Mouse (Mus musculus): ENCODE measurements around the gene Ifne. TPM values are rescaled to one million over a fixed set of nuclear protein-coding genes. Genes with fewer than 3 reads are reported as not detected.

Ifne gene
- total and polyA plus RNA-seq, 3 experiments, result not detected

DNA sequence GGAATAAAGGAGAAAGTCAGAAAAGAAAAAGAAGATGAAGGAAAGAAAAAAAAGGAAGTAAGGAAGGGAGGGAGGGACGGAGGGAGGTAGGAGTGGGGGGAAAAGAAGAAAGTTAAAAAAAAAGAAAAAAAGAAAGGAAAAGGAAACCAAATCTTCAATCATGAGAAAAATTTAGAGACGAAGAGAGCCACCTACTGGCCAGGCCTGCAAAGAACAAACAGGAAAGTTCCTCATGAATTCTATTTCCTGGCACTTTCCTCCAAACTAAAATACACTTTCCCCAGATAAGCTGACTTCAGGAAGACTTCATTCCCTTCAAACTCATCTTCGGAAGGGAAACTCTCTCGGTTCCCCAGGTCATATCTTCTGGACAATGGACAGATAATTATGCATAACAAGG is 49.5 kb downstream of the Ifne start (continued):
- no peak for TF ChIP-seq MEF2A (IDR thresholded peaks at IDR 0.05; ENCODE audit: extremely low read depth, insufficient replicate concordance, low read depth, low read length, poor library complexity, severe bottlenecking)
- TF ChIP-seq E2F4 (IDR thresholded peaks at IDR 0.05; ENCODE audit: borderline replicate concordance, low read depth, low read length), result no peak
- no peak for TF ChIP-seq NRF1 (IDR thresholded peaks at IDR 0.05; ENCODE audit: insufficient read depth, low read depth, low read length, poor library complexity, severe bottlenecking)

Other genes starting within 250 kb of the Ifne start
- not detected in 2 replicates for gene C87499, start 245.8 kb downstream of the Ifne start, total RNA-seq (2012; rRNA removed)
- not detected for gene C87499, start 245.8 kb downstream of the Ifne start, polyA plus RNA-seq (2012; ENCODE audit: insufficient read depth in 1 of 2, insufficient read length in 2 of 2, low read depth in 1 of 2, low replicate concordance in 2 of 2, missing spikeins in 1 of 2)
- gene Ifna13, start 235.7 kb downstream of the Ifne start, total RNA-seq (2012; rRNA removed), result not detected in 2 replicates
- not detected for gene Ifna13, start 235.7 kb downstream of the Ifne start, polyA plus RNA-seq (2012; ENCODE audit: insufficient read depth in 1 of 2, insufficient read length in 2 of 2, low read depth in 1 of 2, low replicate concordance in 2 of 2, missing spikeins in 1 of 2)
- gene Ifna16, start 203.3 kb downstream of the Ifne start, total RNA-seq (2012; rRNA removed), result not detected in 2 replicates
- not detected for gene Ifna16, start 203.3 kb downstream of the Ifne start, polyA plus RNA-seq (2012; ENCODE audit: insufficient read depth in 1 of 2, insufficient read length in 2 of 2, low read depth in 1 of 2, low replicate concordance in 2 of 2, missing spikeins in 1 of 2)
- not detected in 2 replicates for gene Ifna2, start 196.3 kb downstream of the Ifne start, total RNA-seq (2012; rRNA removed)
- gene Ifna2, start 196.3 kb downstream of the Ifne start, polyA plus RNA-seq (2012; ENCODE audit: insufficient read depth in 1 of 2, insufficient read length in 2 of 2, low read depth in 1 of 2, low replicate concordance in 2 of 2, missing spikeins in 1 of 2), result not detected
- not detected in 2 replicates for gene Ifnab, start 188.8 kb downstream of the Ifne start, total RNA-seq (2012; rRNA removed)
- gene Ifnab, start 188.8 kb downstream of the Ifne start, polyA plus RNA-seq (2012; ENCODE audit: insufficient read depth in 1 of 2, insufficient read length in 2 of 2, low read depth in 1 of 2, low replicate concordance in 2 of 2, missing spikeins in 1 of 2), result not detected
- 7.8 and 9.8 TPM in 2 replicates for gene Gm26566, start 158.4 kb downstream of the Ifne start, total RNA-seq (2012; rRNA removed)
- gene Gm26566, start 158.4 kb downstream of the Ifne start, polyA plus RNA-seq (2012; ENCODE audit: insufficient read depth in 1 of 2, insufficient read length in 2 of 2, low read depth in 1 of 2, low replicate concordance in 2 of 2, missing spikeins in 1 of 2), result under 1 TPM in 1 of 2 experiments, not detected in 1; 0.40 TPM
- gene Klhl9, start 157.7 kb downstream of the Ifne start, total RNA-seq (2012; rRNA removed), result 33.9 and 35.1 TPM in 2 replicates
- 10 to 100 TPM; 16.6 to 69.5 TPM for gene Klhl9, start 157.7 kb downstream of the Ifne start, polyA plus RNA-seq (2012; ENCODE audit: insufficient read depth in 1 of 2, insufficient read length in 2 of 2, low read depth in 1 of 2, low replicate concordance in 2 of 2, missing spikeins in 1 of 2)
- not detected in 2 replicates for gene Gm13271, start 125.3 kb downstream of the Ifne start, total RNA-seq (2012; rRNA removed)
- gene Gm13271, start 125.3 kb downstream of the Ifne start, polyA plus RNA-seq (2012; ENCODE audit: insufficient read depth in 1 of 2, insufficient read length in 2 of 2, low read depth in 1 of 2, low replicate concordance in 2 of 2, missing spikeins in 1 of 2), result not detected
- not detected in 2 replicates for gene Gm13283, start 120.1 kb downstream of the Ifne start, total RNA-seq (2012; rRNA removed)
- not detected for gene Gm13283, start 120.1 kb downstream of the Ifne start, polyA plus RNA-seq (2012; ENCODE audit: insufficient read depth in 1 of 2, insufficient read length in 2 of 2, low read depth in 1 of 2, low replicate concordance in 2 of 2, missing spikeins in 1 of 2)
- gene Gm13290, start 106.4 kb downstream of the Ifne start, total RNA-seq (2012; rRNA removed), result not detected in 2 replicates
- gene Gm13290, start 106.4 kb downstream of the Ifne start, polyA plus RNA-seq (2012; ENCODE audit: insufficient read depth in 1 of 2, insufficient read length in 2 of 2, low read depth in 1 of 2, low replicate concordance in 2 of 2, missing spikeins in 1 of 2), result under 1 TPM in 1 of 2 experiments, not detected in 1; 0.29 TPM
- not detected in 2 replicates for gene Gm13289, start 103.3 kb downstream of the Ifne start, total RNA-seq (2012; rRNA removed)
- not detected for gene Gm13289, start 103.3 kb downstream of the Ifne start, polyA plus RNA-seq (2012; ENCODE audit: insufficient read depth in 1 of 2, insufficient read length in 2 of 2, low read depth in 1 of 2, low replicate concordance in 2 of 2, missing spikeins in 1 of 2)
- not detected in 2 replicates for gene Gm13272, start 100.4 kb downstream of the Ifne start, total RNA-seq (2012; rRNA removed)
- gene Gm13272, start 100.4 kb downstream of the Ifne start, polyA plus RNA-seq (2012; ENCODE audit: insufficient read depth in 1 of 2, insufficient read length in 2 of 2, low read depth in 1 of 2, low replicate concordance in 2 of 2, missing spikeins in 1 of 2), result not detected
- gene Ifnz, start 98.1 kb downstream of the Ifne start, total RNA-seq (2012; rRNA removed), result not detected in 2 replicates
- under 1 TPM in 1 of 2 experiments, not detected in 1; 0.11 TPM for gene Ifnz, start 98.1 kb downstream of the Ifne start, polyA plus RNA-seq (2012; ENCODE audit: insufficient read depth in 1 of 2, insufficient read length in 2 of 2, low read depth in 1 of 2, low replicate concordance in 2 of 2, missing spikeins in 1 of 2)
- not detected in 2 replicates for gene Gm13276, start 94.5 kb downstream of the Ifne start, total RNA-seq (2012; rRNA removed)
- gene Gm13276, start 94.5 kb downstream of the Ifne start, polyA plus RNA-seq (2012; ENCODE audit: insufficient read depth in 1 of 2, insufficient read length in 2 of 2, low read depth in 1 of 2, low replicate concordance in 2 of 2, missing spikeins in 1 of 2), result not detected
- gene Gm13277, start 91.6 kb downstream of the Ifne start, total RNA-seq (2012; rRNA removed), result not detected in 2 replicates
- not detected for gene Gm13277, start 91.6 kb downstream of the Ifne start, polyA plus RNA-seq (2012; ENCODE audit: insufficient read depth in 1 of 2, insufficient read length in 2 of 2, low read depth in 1 of 2, low replicate concordance in 2 of 2, missing spikeins in 1 of 2)
- not detected in 2 replicates for gene Gm13278, start 88.7 kb downstream of the Ifne start, total RNA-seq (2012; rRNA removed)
- not detected for gene Gm13278, start 88.7 kb downstream of the Ifne start, polyA plus RNA-seq (2012; ENCODE audit: insufficient read depth in 1 of 2, insufficient read length in 2 of 2, low read depth in 1 of 2, low replicate concordance in 2 of 2, missing spikeins in 1 of 2)
- gene Gm13275, start 85.7 kb downstream of the Ifne start, total RNA-seq (2012; rRNA removed), result not detected in 2 replicates
- gene Gm13275, start 85.7 kb downstream of the Ifne start, polyA plus RNA-seq (2012; ENCODE audit: insufficient read depth in 1 of 2, insufficient read length in 2 of 2, low read depth in 1 of 2, low replicate concordance in 2 of 2, missing spikeins in 1 of 2), result under 1 TPM in 1 of 2 experiments, not detected in 1; 0.52 TPM
- gene Gm13279, start 82.8 kb downstream of the Ifne start, total RNA-seq (2012; rRNA removed), result not detected in 2 replicates
- gene Gm13279, start 82.8 kb downstream of the Ifne start, polyA plus RNA-seq (2012; ENCODE audit: insufficient read depth in 1 of 2, insufficient read length in 2 of 2, low read depth in 1 of 2, low replicate concordance in 2 of 2, missing spikeins in 1 of 2), result not detected
- 0.10 TPM in 1 of 2 replicates, not detected in the other for gene Gm13285, start 80.5 kb downstream of the Ifne start, total RNA-seq (2012; rRNA removed)
- gene Gm13285, start 80.5 kb downstream of the Ifne start, polyA plus RNA-seq (2012; ENCODE audit: insufficient read depth in 1 of 2, insufficient read length in 2 of 2, low read depth in 1 of 2, low replicate concordance in 2 of 2, missing spikeins in 1 of 2), result under 1 TPM in 1 of 2 experiments, not detected in 1; 0.14 TPM
- not detected in 2 replicates for gene Gm13287, start 76.9 kb downstream of the Ifne start, total RNA-seq (2012; rRNA removed)
- not detected for gene Gm13287, start 76.9 kb downstream of the Ifne start, polyA plus RNA-seq (2012; ENCODE audit: insufficient read depth in 1 of 2, insufficient read length in 2 of 2, low read depth in 1 of 2, low replicate concordance in 2 of 2, missing spikeins in 1 of 2)
- not detected in 2 replicates for gene Gm13288, start 74.7 kb downstream of the Ifne start, total RNA-seq (2012; rRNA removed)
- not detected for gene Gm13288, start 74.7 kb downstream of the Ifne start, polyA plus RNA-seq (2012; ENCODE audit: insufficient read depth in 1 of 2, insufficient read length in 2 of 2, low read depth in 1 of 2, low replicate concordance in 2 of 2, missing spikeins in 1 of 2)
- gene Ifna7, start 64.0 kb downstream of the Ifne start, total RNA-seq (2012; rRNA removed), result not detected in 2 replicates
- not detected for gene Ifna7, start 64.0 kb downstream of the Ifne start, polyA plus RNA-seq (2012; ENCODE audit: insufficient read depth in 1 of 2, insufficient read length in 2 of 2, low read depth in 1 of 2, low replicate concordance in 2 of 2, missing spikeins in 1 of 2)
- not detected in 2 replicates for gene Ifna11, start 60.2 kb downstream of the Ifne start, total RNA-seq (2012; rRNA removed)
- gene Ifna11, start 60.2 kb downstream of the Ifne start, polyA plus RNA-seq (2012; ENCODE audit: insufficient read depth in 1 of 2, insufficient read length in 2 of 2, low read depth in 1 of 2, low replicate concordance in 2 of 2, missing spikeins in 1 of 2), result not detected
- not detected in 2 replicates for gene Ifna6, start 52.8 kb downstream of the Ifne start, total RNA-seq (2012; rRNA removed)
- gene Ifna6, start 52.8 kb downstream of the Ifne start, polyA plus RNA-seq (2012; ENCODE audit: insufficient read depth in 1 of 2, insufficient read length in 2 of 2, low read depth in 1 of 2, low replicate concordance in 2 of 2, missing spikeins in 1 of 2), result not detected
- gene Ifna5, start 44.7 kb downstream of the Ifne start, total RNA-seq (2012; rRNA removed), result not detected in 2 replicates
- gene Ifna5, start 44.7 kb downstream of the Ifne start, polyA plus RNA-seq (2012; ENCODE audit: insufficient read depth in 1 of 2, insufficient read length in 2 of 2, low read depth in 1 of 2, low replicate concordance in 2 of 2, missing spikeins in 1 of 2), result not detected
- not detected in 2 replicates for gene Ifna4, start 38.3 kb downstream of the Ifne start, total RNA-seq (2012; rRNA removed)
- gene Ifna4, start 38.3 kb downstream of the Ifne start, polyA plus RNA-seq (2012; ENCODE audit: insufficient read depth in 1 of 2, insufficient read length in 2 of 2, low read depth in 1 of 2, low replicate concordance in 2 of 2, missing spikeins in 1 of 2), result not detected
- not detected in 2 replicates for gene Ifna1, start 30.1 kb downstream of the Ifne start, total RNA-seq (2012; rRNA removed)
- gene Ifna1, start 30.1 kb downstream of the Ifne start, polyA plus RNA-seq (2012; ENCODE audit: insufficient read depth in 1 of 2, insufficient read length in 2 of 2, low read depth in 1 of 2, low replicate concordance in 2 of 2, missing spikeins in 1 of 2), result not detected